Mouse (Mus musculus) hematopoietic multipotent progenitor cell, adult 10-12 weeks (in vitro differentiated cells): ENCODE data around the gene Slc1a6. TPM values are rescaled to one million over a fixed set of nuclear protein-coding genes. Genes with fewer than 3 reads are reported as not detected.

Source experiments
- polyA plus RNA-seq: library from polyadenylated mRNA; stranded (reverse); fragments of >175 nt; gene quantifications from 2 replicates; pipeline ENCODE4 v1.2.3, GENCODE M21; 2012; ENCODE audit warnings: low replicate concordance

The Slc1a6 gene
- polyA plus RNA-seq, result not detected in 2 replicates

DNA sequence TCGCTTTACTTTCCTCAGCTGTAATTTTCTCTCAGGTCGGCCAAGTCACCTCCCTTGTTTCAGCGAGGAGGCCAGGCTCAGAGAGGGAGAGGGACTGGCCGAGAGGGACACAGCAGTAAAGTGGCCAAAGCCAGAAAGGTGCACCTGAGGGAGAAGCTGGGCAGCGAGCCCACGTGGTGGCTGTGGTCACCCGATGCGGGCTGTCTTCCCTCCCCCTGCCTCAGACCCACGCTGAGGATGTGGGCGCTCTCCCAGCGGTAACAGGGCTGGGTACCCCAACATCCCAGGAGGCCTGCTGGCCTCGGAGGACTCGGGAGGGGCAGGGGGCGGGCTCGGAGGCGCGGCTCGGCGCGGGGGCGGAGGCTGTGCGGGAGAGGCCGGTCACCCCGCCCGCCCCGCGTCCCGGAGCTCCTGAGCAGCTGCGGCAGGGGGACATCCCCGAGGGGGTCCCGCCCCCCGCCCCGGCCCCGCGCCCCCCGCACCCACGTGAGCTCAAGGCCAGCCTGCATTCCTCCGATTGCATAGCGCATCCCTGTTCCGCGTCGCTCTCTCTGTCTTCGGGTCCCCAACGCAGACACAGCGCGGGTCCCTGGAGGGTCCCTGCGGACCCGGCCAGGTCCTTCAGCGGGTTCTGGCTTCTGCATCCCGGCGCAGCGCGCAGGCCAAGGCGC is at the start of gene Slc1a6:
Slc1a6 (plus strand) TSS at position 516 of the 671 bp plus-strand sequence.

DNA sequence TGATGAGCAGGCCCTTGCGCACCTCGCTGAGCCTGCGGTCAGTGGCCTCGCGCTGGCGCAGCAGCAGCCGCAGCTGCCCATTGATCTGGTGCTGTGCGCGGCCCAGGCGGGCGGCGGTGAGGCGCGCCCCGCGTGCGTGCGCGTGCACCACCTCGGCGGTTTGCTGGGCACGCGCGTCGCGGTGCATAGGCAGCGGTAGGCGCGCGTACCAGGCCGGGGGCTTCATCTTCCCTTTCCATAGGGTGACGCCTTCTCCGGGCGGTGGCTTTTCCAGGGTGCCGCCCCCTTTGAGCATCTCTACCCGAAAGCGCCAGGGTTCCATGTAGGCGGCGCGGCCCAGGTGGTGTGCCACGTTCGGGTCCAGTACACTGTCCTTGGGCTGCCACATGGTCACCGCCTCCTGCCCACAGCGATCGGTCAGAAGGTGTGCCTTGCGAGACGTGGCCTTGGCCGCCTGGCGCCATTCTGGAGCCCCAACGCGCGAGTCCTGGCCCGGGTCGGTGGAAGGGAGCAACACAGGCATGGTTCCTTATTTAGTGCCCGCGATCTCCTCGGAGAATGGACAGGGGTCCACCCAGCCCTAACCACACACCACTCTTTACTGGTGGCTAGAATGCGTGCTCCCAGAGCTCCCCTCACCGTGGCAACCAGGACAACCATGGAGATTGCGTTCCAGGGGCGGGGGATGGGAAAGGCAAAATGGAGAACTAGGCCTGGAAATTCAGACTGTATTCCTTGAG is 27.7 kb upstream of the Slc1a6 start, which contains the start of gene Ccdc105:
Ccdc105 (minus strand) TSS at position 614 of the 740 bp plus-strand sequence.

DNA sequence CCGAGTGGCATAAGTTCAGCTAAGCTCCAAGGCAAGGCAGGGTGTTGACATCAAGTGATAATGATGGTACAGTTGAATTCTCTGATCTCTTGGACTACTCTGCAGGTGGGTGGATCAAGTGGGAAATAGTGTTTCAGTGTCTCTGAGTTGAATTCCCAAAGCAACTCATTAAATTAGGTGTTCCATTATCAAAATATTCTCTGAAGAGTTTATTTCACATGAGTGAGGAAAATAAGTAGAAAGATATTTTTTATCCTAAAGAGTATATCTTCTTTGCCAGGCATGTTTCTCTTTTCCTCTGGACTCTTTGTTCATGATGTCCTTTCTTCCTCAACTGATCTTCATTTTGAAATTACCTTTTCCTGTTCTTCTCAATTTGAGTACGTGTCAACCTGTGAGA is 71.8 kb downstream of the Slc1a6 start, which contains the start of gene Olfr1356:
Olfr1356 (minus strand) TSS at position 101 of the 400 bp plus-strand sequence.

Other genes starting within 250 kb of the Slc1a6 start
- gene Ilvbl, start 206.2 kb upstream of the Slc1a6 start, polyA plus RNA-seq, result 28.5 and 30.8 TPM in 2 replicates
- 3.2 and 3.6 TPM in 2 replicates for gene Syde1, start 188.5 kb upstream of the Slc1a6 start, polyA plus RNA-seq
- not detected in 2 replicates for gene Olfr1357, start 162.4 kb upstream of the Slc1a6 start, polyA plus RNA-seq
- not detected in 2 replicates for gene Casp14, start 62.2 kb upstream of the Slc1a6 start, polyA plus RNA-seq
- gene Ccdc105, start 27.4 kb upstream of the Slc1a6 start, polyA plus RNA-seq, result not detected in 2 replicates
- gene Olfr1356, start 71.7 kb downstream of the Slc1a6 start, polyA plus RNA-seq, result not detected in 2 replicates
- not detected in 2 replicates for gene Olfr1355, start 95.0 kb downstream of the Slc1a6 start, polyA plus RNA-seq
- gene Olfr1354, start 132.7 kb downstream of the Slc1a6 start, polyA plus RNA-seq, result not detected in 2 replicates
- gene Olfr8, start 170.1 kb downstream of the Slc1a6 start, polyA plus RNA-seq, result not detected in 2 replicates
- not detected in 2 replicates for gene Olfr1353, start 182.8 kb downstream of the Slc1a6 start, polyA plus RNA-seq
- not detected in 2 replicates for gene Olfr1352, start 200.6 kb downstream of the Slc1a6 start, polyA plus RNA-seq
- gene Olfr1351, start 232.0 kb downstream of the Slc1a6 start, polyA plus RNA-seq, result not detected in 2 replicates
- gene Olfr57, start 248.2 kb downstream of the Slc1a6 start, polyA plus RNA-seq, result not detected in 2 replicates